Mouse (Mus musculus) kidney, postnatal 0 days (tissue): ENCODE measurements around the gene Iqschfp. TPM values are rescaled to one million over a fixed set of nuclear protein-coding genes. Genes with fewer than 3 reads are reported as not detected.
A peak's percentile ranks its signal among the peaks of the same experiment; 100 is the strongest.

ENCODE experiments used
- ATAC-seq: fragments of 200-750 bp; cut with Nextera tagmentation; replicated peaks from 2 replicates; pipeline ENCODE4 v1.8.0; 2017; ENCODE audit warnings: low read depth, moderate number of reproducible peaks, moderate TSS enrichment, moderate library complexity; ENCODE audit not compliant: low FRiP score
- DNase-seq: peaks from one replicate; pipeline ENCODE4 v3.0.0-alpha.2; 2016; ENCODE audit warnings: low spot score
- H3K27ac ChIP-seq: fragments of 300-500 bp; sonication (generic); 2 replicates; pipeline ENCODE4 v1.5.1; 2014; ENCODE audit warnings: mild to moderate bottlenecking
- H3K27me3 ChIP-seq: fragments of 300-500 bp; sonication (generic); 2 replicates; pipeline ENCODE4 v1.6.1; 2014; ENCODE audit warnings: low read length, mixed read lengths; ENCODE audit not compliant: insufficient read depth
- H3K36me3 ChIP-seq: fragments of 300-500 bp; sonication (generic); 2 replicates; pipeline ENCODE4 v1.6.1; 2014; ENCODE audit warnings: low read length, mixed read lengths; ENCODE audit not compliant: insufficient read depth
- H3K4me1 ChIP-seq: fragments of 300-500 bp; sonication (generic); replicated peaks from 2 replicates; pipeline ENCODE4 v1.6.1; 2014; ENCODE audit warnings: antibody characterized with exemption, low read length, mixed read lengths; ENCODE audit not compliant: insufficient read depth
- H3K4me2 ChIP-seq: fragments of 300-500 bp; sonication (generic); 2 replicates; pipeline ENCODE4 v1.6.1; 2014; ENCODE audit warnings: mild to moderate bottlenecking, low read length, moderate library complexity, mixed read lengths
- H3K4me3 ChIP-seq: fragments of 300-500 bp; sonication (generic); replicated peaks from 2 replicates; pipeline ENCODE4 v1.5.1; 2014; ENCODE audit warnings: low read depth, low read length
- H3K9ac ChIP-seq: fragments of 300-500 bp; sonication (generic); 2 replicates; pipeline ENCODE4 v1.6.1; 2014; ENCODE audit warnings: low read depth, low read length
- H3K9me3 ChIP-seq: fragments of 300-500 bp; sonication (generic); replicated peaks from 2 replicates; pipeline ENCODE4 v1.6.1; 2016; ENCODE audit warnings: low read length, inconsistent platforms, mixed read lengths
- CTCF ChIP-seq: IDR thresholded peaks from 2 replicates; pipeline ENCODE4 v1.5.1; 2016; ENCODE audit warnings: antibody characterized with exemption, low read depth, mild to moderate bottlenecking, moderate library complexity
- WGBS: fragments of 180-500 bp; shearing (Covaris S2); extraction: QIAGEN DNeasy Blood & Tissue Kit; methylation state at CpG from one replicate; pipeline ENCODE4 v1.1.7; 2014; 5-methylcytosine and 5-hydroxymethylcytosine counted together
- polyA plus RNA-seq: library from polyadenylated mRNA; unstranded; fragments of >200 nt; fragmentation: Nextera tagmentation; extraction: Ambion mirVana; gene quantifications from 2 replicates; pipeline ENCODE4 v1.2.1, GENCODE M21; 2015

Gene Iqschfp
- polyA plus RNA-seq, 1 experiment from 2014 or later = 0.05 TPM

DNA sequence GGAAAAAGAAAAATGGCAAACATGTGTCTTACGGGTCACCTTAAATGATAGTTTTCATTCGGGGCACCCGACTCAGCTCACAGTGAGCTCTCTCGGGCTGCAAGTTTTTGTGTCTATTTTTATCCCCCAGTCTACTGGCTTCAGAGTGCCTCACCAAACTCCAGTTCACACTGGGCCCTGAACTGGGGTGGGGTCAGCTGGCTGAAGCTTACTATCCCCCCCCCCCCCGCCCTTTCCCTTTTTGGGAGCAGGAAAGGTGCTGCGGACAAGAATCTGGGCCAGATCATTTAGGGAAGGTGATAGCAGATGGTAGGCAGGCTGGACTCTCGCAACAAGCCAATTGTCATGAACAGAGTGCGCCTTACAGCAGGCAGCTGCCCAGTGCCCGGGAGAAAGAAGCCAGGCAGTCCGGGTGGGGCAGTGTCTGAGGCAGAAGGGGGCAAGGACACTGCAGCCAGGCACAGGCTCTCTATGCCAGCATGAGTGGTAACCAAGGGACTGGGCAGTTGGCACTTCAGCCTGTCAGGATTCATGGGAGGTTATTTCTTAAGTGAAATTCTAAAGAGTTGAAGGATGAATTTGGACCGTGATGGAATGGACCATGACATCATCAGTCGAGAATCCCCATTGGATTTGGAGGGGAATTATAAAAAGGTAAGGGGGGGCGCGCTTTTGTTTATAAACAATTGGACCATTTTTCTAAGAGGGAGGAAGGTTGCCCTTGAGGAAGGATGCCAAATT lies 691.9 kb downstream of the Iqschfp start:
- 60% methylated on average over 13 of the region's 14 CpGs for WGBS
- DNase-seq = no peak
- Histone ChIP-seq H3K9me3 (no peaks in the 10 kb centered on the region), H3K27me3 (no peaks in the 10 kb centered on the region), H3K27ac (peak overlapping the region; percentile 79), H3K36me3 (no peaks in the 10 kb centered on the region), H3K4me2 (peak overlapping the region; percentile 30; the same call in 1 of the 2 replicates), H3K4me3 (no peak overlapping the region), H3K9ac (peak overlapping the region; percentile 4; the same call in 1 of the 2 replicates), H3K4me1 (peaks cover 35% of the 10 kb centered on the region)
- TF ChIP-seq CTCF = no peak
- ATAC-seq = no peak; the same call in 1 of the 2 replicates

DNA sequence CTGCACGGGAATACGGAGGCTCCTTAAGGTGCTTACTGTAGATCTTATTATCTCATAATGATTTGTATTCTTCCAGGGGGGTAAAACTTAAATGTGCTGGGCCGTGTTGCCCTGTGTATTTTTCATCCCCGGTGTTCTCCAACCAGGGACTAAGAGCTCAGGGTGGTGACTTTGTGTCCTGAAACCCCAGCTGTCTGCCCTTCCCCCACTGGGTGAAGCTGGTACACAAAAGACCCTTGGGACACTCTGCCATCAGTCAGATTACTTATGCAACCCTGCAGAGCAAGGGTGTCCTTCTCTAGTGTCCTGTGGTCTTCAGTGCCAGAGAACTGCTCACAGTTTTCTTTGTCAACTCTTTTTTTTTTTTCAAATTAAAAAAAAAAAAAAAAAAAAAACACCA lies 693.2 kb downstream of the Iqschfp start:
- Histone ChIP-seq H3K27me3 (no peaks in the 10 kb centered on the region), H3K4me3 (no peak overlapping the region), H3K9me3 (no peaks in the 10 kb centered on the region), H3K27ac (no peak overlapping the region), H3K9ac (no peak overlapping the region), H3K36me3 (no peaks in the 10 kb centered on the region), H3K4me1 (peaks cover 35% of the 10 kb centered on the region), H3K4me2 (no peak overlapping the region)
- DNase-seq (no peak), ATAC-seq (no peak)
- 82% methylated on average over 4 of the region's 4 CpGs for WGBS
- TF ChIP-seq CTCF = no peak

DNA sequence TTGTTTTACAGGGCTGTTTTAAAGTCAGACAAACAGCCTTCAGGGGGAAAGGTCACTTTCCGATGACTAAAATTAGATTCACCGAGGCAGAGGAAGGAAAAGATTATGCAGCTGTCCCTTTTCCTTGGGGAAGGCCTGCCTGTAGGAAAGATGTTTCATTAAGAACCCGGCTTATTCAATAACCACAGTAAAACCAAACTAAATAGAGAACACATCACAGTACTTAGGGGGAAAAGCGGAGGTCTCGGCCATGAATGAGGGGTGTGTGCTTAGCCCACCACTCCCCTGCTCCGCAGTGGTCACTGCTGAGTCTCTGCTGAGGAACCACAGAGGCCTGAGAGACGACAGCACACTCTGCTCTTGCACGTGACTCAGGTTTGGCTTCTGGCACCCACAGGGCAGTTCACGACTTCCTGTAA lies 694.6 kb downstream of the Iqschfp start:
- H3K4me3 ChIP-seq = no peak overlapping the region
- no peak overlapping the region for H3K4me2 ChIP-seq
- WGBS = 16% methylated on average over 9 of the region's 9 CpGs
- no peak overlapping the region for H3K9ac ChIP-seq
- H3K27ac ChIP-seq = peak overlapping the region; percentile 65; the same call in 1 of the 2 replicates
- H3K27me3 ChIP-seq = no peaks in the 10 kb centered on the region
- DNase-seq (no peak), ATAC-seq (no peak)
- H3K4me1 ChIP-seq = peaks cover 35% of the 10 kb centered on the region
- no peaks in the 10 kb centered on the region for H3K36me3 ChIP-seq
- no peaks in the 10 kb centered on the region for H3K9me3 ChIP-seq
- TF ChIP-seq CTCF = no peak

DNA sequence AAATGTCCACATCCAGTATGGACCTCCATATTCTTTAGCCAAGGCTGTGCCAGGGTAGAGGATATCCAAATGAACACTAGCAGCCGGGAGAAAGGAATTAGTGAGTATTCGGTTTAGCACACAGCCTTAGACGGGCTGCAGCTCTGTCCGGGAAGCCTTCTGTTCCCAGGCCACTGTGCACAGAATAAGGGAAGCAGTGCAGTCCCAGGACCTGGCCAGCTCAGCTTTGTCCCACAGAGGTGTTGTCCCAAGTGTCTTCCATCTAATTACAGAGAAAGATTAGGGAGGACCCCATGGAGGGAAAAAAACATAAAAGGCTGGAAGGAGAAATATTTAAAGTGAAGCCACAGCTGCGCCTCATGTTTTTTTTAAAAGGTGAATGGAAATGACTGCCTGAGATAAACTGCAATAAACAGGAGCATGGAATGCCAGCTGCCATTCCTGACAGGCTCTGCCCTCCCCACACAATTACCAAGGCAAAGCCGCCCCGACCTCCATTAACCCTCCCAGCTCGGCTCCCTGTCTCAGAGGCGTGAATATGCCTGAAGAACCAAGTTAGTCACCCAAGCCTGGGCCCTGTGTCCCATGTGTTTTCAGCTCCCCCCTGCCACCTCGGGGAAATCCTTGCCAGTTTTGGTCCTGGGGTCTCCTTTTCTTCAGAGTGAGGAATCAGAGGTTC lies 695.7 kb downstream of the Iqschfp start:
- Histone ChIP-seq H3K4me1 (peaks cover 29% of the 10 kb centered on the region), H3K4me2 (no peak overlapping the region), H3K4me3 (no peak overlapping the region), H3K9me3 (no peaks in the 10 kb centered on the region), H3K27ac (peak overlapping the region; percentile 65; the same call in 1 of the 2 replicates), H3K9ac (no peak overlapping the region), H3K36me3 (no peaks in the 10 kb centered on the region), H3K27me3 (no peaks in the 10 kb centered on the region)
- TF ChIP-seq CTCF = no peak
- no peak for ATAC-seq
- WGBS = 58% methylated on average over 10 of the region's 10 CpGs
- no peak for DNase-seq

DNA sequence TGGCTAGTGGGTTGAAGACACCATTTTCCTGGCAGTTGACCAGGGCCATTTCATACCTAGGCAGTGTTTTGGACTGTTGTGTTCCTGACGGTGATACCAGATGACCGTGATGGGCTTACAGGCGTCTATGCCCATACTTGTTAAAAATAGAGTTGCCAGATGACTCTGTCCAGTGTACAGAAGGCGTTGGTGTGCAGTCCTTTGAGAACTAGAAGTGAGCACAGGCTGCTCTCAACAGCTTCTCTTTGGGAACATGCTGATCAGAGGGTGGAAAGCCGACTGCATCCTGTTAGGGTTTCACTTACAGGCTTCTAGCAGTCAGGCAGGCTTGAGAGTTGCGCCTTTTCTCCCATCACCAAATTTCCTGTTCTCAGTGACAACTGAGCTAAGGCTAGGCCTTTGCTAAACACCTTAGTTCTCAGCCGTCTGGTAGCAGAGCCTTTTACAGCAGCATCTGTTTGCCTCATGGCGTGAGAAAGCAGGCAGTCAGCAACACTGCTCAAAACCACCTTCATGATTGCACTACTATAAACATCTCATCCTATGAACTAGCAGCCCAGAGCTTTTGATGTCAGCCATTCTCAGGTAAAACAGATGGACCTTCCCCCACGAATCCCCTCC lies 697.3 kb downstream of the Iqschfp start:
- Histone ChIP-seq H3K9ac (no peak overlapping the region), H3K4me2 (no peak overlapping the region), H3K4me3 (no peak overlapping the region), H3K4me1 (peaks cover 25% of the 10 kb centered on the region), H3K36me3 (no peaks in the 10 kb centered on the region), H3K9me3 (no peaks in the 10 kb centered on the region), H3K27ac (no peak overlapping the region), H3K27me3 (no peaks in the 10 kb centered on the region)
- DNase-seq = no peak
- no peak for TF ChIP-seq CTCF
- no peak for ATAC-seq
- 77% methylated on average over 9 of the region's 9 CpGs for WGBS

DNA sequence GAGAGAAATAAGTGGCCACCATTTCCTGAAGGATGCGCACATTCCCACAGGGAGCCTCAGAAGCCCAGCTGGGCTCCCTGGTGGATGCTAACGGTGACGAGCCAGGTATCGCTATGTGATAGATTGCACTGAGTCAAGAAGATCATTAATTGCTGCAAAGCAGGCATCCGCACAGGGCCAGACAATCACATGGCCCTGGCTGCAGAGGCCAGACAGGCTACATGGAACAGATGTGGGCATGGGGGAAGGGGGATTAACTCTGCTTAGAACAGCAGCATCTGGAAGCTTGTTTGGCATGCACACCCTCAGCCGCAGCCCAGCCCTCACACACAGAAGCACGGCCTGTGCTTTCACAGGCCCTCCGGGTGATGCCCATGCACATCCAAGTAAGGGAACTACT lies 698.4 kb downstream of the Iqschfp start:
- no peak overlapping the region for H3K4me2 ChIP-seq
- ATAC-seq = 0 out of 2 replicates have a peak, but pooled peaks have one; percentile 22
- TF ChIP-seq CTCF = no peak
- no peak overlapping the region for H3K9ac ChIP-seq
- H3K4me3 ChIP-seq = no peak overlapping the region
- peaks cover 27% of the 10 kb centered on the region for H3K4me1 ChIP-seq
- no peaks in the 10 kb centered on the region for H3K9me3 ChIP-seq
- H3K27me3 ChIP-seq = no peaks in the 10 kb centered on the region
- H3K27ac ChIP-seq = no peak overlapping the region
- no peak for DNase-seq
- WGBS = 53% methylated on average over 8 of the region's 8 CpGs
- no peaks in the 10 kb centered on the region for H3K36me3 ChIP-seq
